Mouse (Mus musculus) ES-E14 (cell line): ENCODE measurements around the gene Crlf1.

Experiments
- CHD2 ChIP-seq: IDR thresholded peaks from 2 replicates; pipeline ENCODE4 v1.6.1; 2014; ENCODE audit warnings: mild to moderate bottlenecking, low read depth, low read length, inconsistent platforms
- ZC3H11A ChIP-seq: IDR thresholded peaks from 2 replicates; pipeline ENCODE4 v1.6.1; 2012; ENCODE audit warnings: low read depth, mild to moderate bottlenecking, inconsistent platforms, low read length, borderline replicate concordance

- no peak for TF ChIP-seq CHD2
- no peak for TF ChIP-seq ZC3H11A
These were observed 5.9 kb upstream of the Crlf1 start, which contains the start of gene Tmem59l for GRCm38 (mm10) chr8:70486941-70487520.
